Mouse (Mus musculus) ovary, postnatal 10 days (tissue): Measurements from ENCODE around the gene Rassf5.

Source experiments
- DNase-seq: peaks from one replicate; pipeline ENCODE4 v3.0.0; 2022; ENCODE audit warnings: low spot score

Gene Rassf5

DNA sequence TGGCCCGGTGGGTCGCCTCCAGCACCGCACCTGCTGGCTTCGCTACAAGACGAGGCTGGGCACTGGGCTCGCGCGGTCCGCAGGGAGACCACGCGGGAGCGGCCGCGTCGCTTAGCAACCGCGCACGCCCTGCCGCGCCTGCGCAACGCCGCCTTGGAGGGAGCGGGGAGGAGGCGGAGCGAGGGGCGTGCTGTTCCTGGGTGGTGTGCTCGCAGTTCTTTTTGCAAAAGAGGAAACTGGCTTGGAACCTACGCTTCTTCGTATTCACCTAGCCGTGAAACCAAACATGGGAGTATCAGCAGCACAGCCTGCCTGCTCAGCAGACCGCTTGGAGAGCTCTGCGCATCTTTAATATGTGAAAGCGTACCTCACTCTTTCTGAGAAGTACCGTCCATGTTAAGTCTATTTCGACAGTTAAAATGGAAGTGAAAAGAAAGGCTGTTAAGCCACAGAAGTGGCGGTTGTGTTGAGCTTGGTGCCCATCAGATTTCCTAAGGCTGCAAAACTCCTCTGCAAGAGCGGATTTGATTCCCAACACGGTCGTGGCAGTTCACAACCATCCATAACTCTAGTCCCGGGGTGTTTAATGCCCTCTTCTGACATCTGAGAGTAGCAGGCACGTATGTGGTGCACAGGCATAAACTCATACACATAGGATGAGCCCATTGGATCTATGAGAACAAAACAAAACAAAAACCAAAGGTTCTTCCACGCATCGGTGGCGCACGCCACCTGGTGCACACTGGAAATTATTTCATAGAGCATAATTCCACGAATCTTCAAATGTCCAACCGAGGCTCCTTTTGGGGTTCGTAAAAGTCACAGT lies 106.7 kb downstream of the Rassf5 start, which contains the start of gene Dyrk3:
TSS of gene Dyrk3 (minus strand) at position 150 of the 826 bp plus-strand sequence.
- DNase-seq, result peak; percentile 82

- DNase-seq, result no peak
Observed at GRCm38 (mm10) chr1:131137717-131138118, 107.3 kb downstream of the Rassf5 start.

DNA sequence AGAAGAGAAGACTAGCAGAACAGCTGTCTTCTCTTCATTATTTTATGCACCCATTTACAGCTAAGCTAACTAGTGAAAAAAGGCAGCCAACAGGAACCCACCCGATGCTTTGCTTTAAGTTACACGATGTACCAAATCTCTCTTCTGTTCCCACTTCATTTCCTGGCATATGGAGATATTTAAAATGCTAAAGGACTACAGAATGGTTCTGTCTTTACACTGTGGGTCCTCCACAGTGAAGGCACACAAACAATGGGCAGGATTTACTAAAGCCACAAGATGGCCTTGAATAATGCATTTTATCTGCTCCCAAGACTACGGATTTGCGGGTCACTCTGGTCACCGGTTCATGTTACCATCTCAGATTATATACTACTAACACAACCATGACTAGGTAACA lies 107.9 kb downstream of the Rassf5 start:
- DNase-seq, result no peak

DNA sequence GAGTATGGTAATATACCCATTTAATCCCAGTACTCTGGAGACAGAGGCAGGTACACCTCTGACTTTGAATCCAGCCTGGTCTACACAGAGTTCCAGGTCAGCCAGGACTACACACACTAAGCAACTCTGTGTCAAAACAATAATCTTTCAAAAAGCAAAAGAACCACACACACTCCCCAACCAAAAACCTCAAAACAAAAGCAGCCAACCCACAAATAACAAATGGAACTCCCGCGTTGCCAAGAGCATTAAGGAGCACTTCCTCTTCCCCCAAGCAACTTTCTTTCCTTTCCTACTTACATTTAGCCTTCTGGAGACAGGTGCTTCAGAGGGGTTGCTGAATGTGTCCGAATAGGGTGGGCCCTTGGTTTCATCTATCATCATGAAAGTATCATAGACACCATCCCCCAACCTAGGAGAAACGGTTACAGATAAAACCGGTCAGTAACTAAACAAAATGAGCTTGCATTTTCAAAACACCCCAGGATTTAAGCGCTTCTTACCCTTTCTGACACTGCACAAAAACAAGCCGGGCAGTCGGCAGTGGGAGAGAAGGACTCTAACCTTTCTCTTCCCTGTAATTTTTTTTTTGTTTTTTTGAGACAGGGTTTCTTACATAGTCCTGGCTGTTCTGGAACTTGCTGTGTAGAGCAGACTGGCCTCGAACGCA lies 109.0 kb downstream of the Rassf5 start:
- DNase-seq, result no peak

DNA sequence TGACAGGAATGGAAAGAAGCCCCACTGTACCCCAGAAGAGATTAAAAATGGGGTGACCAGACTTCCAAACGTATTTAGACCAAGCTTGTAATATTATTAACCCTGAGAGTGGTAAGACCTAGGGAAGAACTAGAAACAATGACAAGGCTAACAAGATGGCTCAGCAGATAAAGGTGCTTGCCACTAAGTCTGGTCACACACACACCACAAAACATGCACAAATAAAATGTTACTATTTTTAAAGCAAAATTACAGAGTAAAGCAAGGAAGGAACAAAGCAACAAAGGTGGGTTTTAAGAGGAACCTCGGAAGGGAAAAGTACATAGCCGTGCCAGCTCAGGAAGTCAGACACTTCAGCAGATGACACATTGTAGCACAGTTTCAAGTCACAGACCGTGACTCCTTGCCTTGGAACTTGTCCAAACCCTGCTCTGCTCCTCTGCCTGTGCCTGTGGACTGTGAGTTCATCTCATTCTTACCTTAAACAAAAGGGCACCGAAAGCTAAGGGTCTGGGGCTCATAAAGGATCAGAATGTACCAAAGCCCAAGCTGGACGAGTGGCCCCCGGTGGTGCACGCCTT lies 110.0 kb downstream of the Rassf5 start:
- DNase-seq, result no peak

DNA sequence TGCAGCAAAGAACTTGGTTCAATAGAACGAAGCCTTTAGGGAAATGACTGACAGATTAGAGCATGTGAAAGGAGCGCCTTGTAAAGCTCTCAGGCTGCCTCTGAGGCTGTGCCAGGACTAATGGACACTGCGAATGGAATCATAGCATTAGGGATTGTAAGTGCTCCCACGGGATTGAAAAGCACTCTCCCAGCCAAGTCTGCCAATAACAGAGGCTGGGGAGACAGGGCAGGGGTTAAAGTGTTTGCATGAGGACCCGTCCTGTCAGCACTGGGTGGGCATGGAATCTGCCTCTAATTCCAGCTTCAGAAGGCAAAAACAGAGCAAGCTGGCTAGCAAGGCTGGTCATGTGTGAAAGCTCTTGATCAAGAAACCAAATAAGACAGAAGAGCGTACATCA lies 110.8 kb downstream of the Rassf5 start:
- no peak for DNase-seq
